Mouse (Mus musculus) neural tube, embryonic 15.5 days (tissue): ENCODE results near the gene Jtb. TPM values are rescaled to one million over a fixed set of nuclear protein-coding genes. Genes with fewer than 3 reads are reported as not detected.
A peak's percentile ranks its signal among the peaks of the same experiment; 100 is the strongest.
"Not testable (repeated sequence)": the region's sequence is repeated elsewhere in the genome, so short reads cannot be mapped to it uniquely, and the experiment has no call there.

Source experiments
- ATAC-seq: fragments of 200-750 bp; cut with Nextera tagmentation; 2 replicates; pipeline ENCODE4 v1.8.0; 2017; ENCODE audit warnings: mild to moderate bottlenecking, moderate TSS enrichment, moderate library complexity; ENCODE audit not compliant: low FRiP score
- H3K27ac ChIP-seq: fragments of 300-500 bp; sonication (generic); replicated peaks from 2 replicates; pipeline ENCODE4 v1.5.1; 2015; ENCODE audit warnings: mild to moderate bottlenecking, inconsistent platforms
- H3K27me3 ChIP-seq: fragments of 300-500 bp; sonication (generic); replicated peaks from 2 replicates; pipeline ENCODE4 v1.6.1; 2015; ENCODE audit warnings: inconsistent platforms
- H3K36me3 ChIP-seq: fragments of 300-500 bp; sonication (generic); 2 replicates; pipeline ENCODE4 v1.6.1; 2015; ENCODE audit warnings: inconsistent platforms
- H3K4me1 ChIP-seq: fragments of 300-500 bp; sonication (generic); 2 replicates; pipeline ENCODE4 v1.6.1; 2015; ENCODE audit warnings: inconsistent platforms
- H3K4me2 ChIP-seq: fragments of 300-500 bp; sonication (generic); 2 replicates; pipeline ENCODE4 v1.6.1; 2015; ENCODE audit warnings: inconsistent platforms, mild to moderate bottlenecking, moderate library complexity
- H3K4me3 ChIP-seq: fragments of 300-500 bp; sonication (generic); replicated peaks from 2 replicates; pipeline ENCODE4 v1.5.1; 2015; ENCODE audit warnings: mild to moderate bottlenecking, inconsistent platforms
- H3K9ac ChIP-seq: fragments of 300-500 bp; sonication (generic); replicated peaks from 2 replicates; pipeline ENCODE4 v1.6.1; 2015; ENCODE audit warnings: mild to moderate bottlenecking, inconsistent platforms
- H3K9me3 ChIP-seq: fragments of 300-500 bp; sonication (generic); replicated peaks from 2 replicates; pipeline ENCODE4 v1.6.1; 2016; ENCODE audit warnings: inconsistent platforms
- WGBS: fragments of 180-500 bp; shearing (Covaris S2); methylation state at CpG from one replicate; pipeline ENCODE4 v1.1.7; 2015; ENCODE audit warnings: mixed read lengths; 5-methylcytosine and 5-hydroxymethylcytosine counted together
- polyA plus RNA-seq: library from polyadenylated mRNA; unstranded; fragments of >200 nt; fragmentation: Nextera tagmentation; extraction: Ambion mirVana; gene quantifications from 2 replicates; pipeline ENCODE4 v1.2.1, GENCODE M21; 2015

Jtb gene
- polyA plus RNA-seq, 1 experiment from 2014 or later: 93.0 TPM

DNA sequence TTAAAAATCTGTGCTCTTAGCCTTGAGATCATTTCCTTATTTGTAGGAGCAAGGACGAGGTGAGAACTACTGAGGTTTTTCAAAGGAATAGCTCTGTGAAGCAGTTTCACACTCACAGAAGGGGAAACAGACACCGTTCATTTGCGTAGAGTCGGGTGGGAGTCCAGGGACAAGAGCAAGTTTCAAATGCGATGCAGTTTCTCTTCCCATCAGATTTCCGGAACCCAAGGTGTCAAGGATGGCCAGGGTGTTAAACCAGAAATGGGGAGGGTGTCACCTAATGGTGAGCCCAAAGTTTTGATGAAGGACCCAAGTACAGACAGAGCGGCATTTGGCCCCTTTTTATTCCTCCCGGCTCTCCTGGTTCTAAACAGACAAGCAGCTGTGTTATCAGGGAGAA lies 322 bp upstream of the Jtb start:
- no peaks in the 10 kb centered on the region for H3K9me3 ChIP-seq
- no peak for ATAC-seq
- H3K4me1 ChIP-seq: peaks cover 19% of the 10 kb centered on the region
- peak overlapping the region; percentile 65 for H3K27ac ChIP-seq
- peak overlapping the region; percentile 65 for H3K4me3 ChIP-seq
- H3K4me2 ChIP-seq: peak overlapping the region; percentile 91
- H3K27me3 ChIP-seq: no peaks in the 10 kb centered on the region
- WGBS: 19% methylated on average over 8 of the region's 8 CpGs
- peaks cover 22% of the 10 kb centered on the region for H3K36me3 ChIP-seq
- peak overlapping the region; percentile 55 for H3K9ac ChIP-seq

DNA sequence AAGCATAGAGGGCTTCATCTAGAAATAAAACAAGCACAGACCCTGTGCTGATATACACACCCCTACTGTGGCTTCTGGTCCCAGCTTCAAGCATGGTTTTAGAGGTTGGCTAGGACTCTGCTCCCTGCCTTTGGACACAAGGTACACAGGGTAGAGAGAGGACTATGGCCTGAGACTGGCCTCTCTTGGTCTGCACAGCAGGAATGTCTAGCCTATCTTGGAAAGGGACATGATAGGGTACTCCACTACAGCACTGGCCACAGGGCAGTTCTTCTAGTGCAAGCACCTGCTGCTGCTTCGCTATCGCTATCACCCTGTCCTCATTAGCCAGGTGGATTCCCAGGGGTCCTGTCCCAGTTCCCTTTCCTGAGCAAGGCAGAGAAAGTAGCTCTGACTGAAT lies 9.9 kb downstream of the Jtb start:
- Histone ChIP-seq H3K27ac (no peak overlapping the region), H3K27me3 (no peaks in the 10 kb centered on the region), H3K4me1 (peaks cover 16% of the 10 kb centered on the region), H3K4me2 (no peak overlapping the region), H3K9me3 (no peaks in the 10 kb centered on the region), H3K36me3 (peaks cover 3% of the 10 kb centered on the region; the same call in 1 of the 2 replicates), H3K4me3 (no peak overlapping the region), H3K9ac (no peak overlapping the region)
- ATAC-seq: no peak
- WGBS: 92% methylated on average over 2 of the region's 2 CpGs

DNA sequence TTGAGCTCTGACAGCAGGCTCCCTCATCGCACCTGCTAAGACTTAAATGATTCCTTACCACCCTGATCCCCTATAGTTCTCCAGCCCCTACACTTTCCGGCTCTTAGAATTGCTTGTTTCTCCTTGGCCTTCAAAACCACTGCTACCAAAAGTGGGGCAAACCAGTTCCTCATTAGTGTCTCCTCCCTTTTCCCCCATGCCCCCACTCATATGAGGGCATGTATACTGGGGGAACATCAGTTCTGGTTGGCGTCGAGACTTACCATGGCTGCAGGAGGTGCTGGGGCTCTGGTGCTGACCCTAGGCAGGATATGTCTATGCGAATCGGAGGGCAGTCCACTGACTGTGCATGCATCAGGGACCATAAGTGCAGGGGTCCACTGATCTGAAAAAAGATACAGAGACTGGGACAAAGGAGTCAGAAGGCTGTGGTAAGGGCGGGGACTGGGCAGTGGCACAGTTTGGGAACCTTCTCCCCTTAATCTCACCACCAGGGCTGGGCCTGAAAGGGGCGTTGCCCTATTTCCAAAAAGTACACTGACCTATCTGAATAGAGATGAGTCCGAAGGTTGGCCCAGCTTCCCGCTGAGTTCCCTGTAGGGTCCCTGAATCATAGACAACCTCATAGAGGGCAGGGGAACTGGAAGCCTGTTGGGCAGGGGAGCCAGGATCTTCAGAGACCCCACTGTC lies 10.4 kb downstream of the Jtb start:
- 92% methylated on average over 10 of the region's 10 CpGs for WGBS
- Histone ChIP-seq H3K9me3 (no peaks in the 10 kb centered on the region), H3K27ac (no peak overlapping the region), H3K4me3 (no peak overlapping the region), H3K9ac (no peak overlapping the region), H3K27me3 (no peaks in the 10 kb centered on the region), H3K36me3 (no peaks in the 10 kb centered on the region), H3K4me1 (peaks cover 16% of the 10 kb centered on the region), H3K4me2 (no peak overlapping the region)
- no peak for ATAC-seq

DNA sequence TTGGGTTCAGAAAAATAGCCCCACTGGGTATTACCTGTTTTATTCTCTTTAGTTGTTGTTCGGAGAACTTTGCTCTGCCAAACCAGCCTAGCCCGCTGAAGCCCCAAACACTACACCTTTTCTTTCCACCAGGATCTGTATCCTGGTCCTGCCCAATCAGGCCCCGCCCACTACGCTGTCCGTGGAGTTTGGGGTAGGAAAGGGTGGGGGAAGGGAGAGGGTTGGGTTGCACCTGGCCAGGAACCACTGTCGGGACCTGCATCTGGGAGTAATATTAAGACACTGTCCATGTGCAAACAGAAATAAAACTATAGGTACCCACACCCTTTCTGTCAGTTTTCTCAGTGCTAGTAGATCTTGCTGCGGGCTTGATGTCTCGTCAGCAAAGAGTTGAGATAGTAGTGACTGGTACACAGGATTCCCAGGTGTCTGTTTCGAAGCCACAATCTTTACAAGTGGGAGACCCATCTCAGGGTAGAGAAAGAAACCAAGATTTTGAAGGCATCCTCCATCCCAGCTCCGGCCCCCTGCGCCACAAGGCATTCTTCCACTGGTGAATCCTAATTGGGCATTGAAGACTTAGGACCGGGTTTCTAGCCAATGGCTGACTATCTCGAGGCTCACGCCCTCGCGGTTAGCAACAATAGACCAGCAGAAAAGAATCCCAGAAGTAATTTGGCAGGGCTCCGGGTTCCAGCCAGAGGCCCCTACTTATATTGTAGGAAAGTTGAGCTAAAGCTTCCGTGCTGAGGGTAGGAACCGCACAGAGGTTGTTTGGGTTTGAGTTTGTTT lies 11.8 kb downstream of the Jtb start, which contains the start of gene Creb3l4:
Gene Creb3l4 (minus strand): TSS at position 529 of the 792 bp plus-strand sequence.
- Histone ChIP-seq H3K4me3 (peak within 1 kb of the TSS; percentile 35), H3K9me3 (no peaks in the 10 kb centered on the region), H3K36me3 (no peaks in the 10 kb centered on the region), H3K27ac (0 out of 2 replicates have a peak within 1 kb of the TSS, but pooled peaks have one; percentile 20), H3K27me3 (no peaks in the 10 kb centered on the region), H3K9ac (peak within 1 kb of the TSS; percentile 37), H3K4me2 (peak within 1 kb of the TSS; percentile 62), H3K4me1 (peaks cover 19% of the 10 kb centered on the region)
- 3% methylated on average over 19 of the region's 19 CpGs for WGBS
- ATAC-seq: peak; percentile 28; the same call in 1 of the 2 replicates

DNA sequence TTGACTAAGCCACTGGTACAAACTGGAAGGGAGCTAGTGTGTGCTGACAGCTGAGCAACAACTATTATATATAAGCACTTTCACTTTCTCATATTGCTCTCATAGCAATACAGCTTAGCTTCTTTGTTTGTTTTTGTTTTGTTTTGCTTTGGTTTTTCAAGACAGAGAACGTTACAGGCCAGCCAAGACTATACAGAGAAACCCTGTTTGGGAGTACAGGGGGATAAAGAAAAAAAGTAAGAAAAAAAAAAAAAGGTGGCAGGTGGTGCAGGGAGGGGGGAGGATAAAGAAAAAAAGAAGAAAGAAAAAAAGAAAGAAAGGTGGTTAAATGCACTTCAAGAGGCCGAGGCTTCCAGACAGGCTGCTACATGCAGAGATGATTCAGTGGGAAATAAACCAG lies 14.0 kb downstream of the Jtb start:
- Histone ChIP-seq H3K36me3 (no peaks in the 10 kb centered on the region), H3K27ac (no peak overlapping the region), H3K4me2 (no peak overlapping the region), H3K9ac (no peak overlapping the region), H3K4me1 (peaks cover 33% of the 10 kb centered on the region), H3K9me3 (no peaks in the 10 kb centered on the region), H3K4me3 (no peak overlapping the region), H3K27me3 (no peaks in the 10 kb centered on the region)
- ATAC-seq: no peak
- 71% methylated on average over 2 of the region's 2 CpGs for WGBS

DNA sequence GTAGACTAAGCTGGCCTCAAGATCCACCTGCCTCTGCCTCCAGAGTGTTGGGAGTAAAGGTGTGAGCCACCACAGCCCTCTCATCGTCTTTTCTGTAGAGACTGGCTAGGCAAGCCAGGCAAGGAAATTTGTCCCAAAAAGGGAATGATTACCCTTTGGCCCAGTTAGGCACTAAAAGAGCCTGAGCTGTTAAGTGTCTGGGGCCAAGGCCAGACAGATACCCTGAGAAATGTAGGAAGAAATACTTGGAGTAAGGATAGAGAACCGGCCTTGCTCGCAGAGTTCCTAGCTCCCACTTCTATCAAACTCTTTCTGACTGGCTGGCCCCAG lies 16.2 kb downstream of the Jtb start:
- 0% methylated on average over 3 of the region's 3 CpGs for WGBS
- peak; percentile 26 for ATAC-seq
- Histone ChIP-seq H3K9ac (peak overlapping the region; percentile 81), H3K27ac (peak overlapping the region; percentile 81), H3K4me1 (peaks cover 39% of the 10 kb centered on the region), H3K27me3 (no peaks in the 10 kb centered on the region), H3K36me3 (peaks cover 10% of the 10 kb centered on the region; the same call in 1 of the 2 replicates), H3K4me2 (peak overlapping the region; percentile 88), H3K9me3 (no peaks in the 10 kb centered on the region), H3K4me3 (peak overlapping the region; percentile 79)

DNA sequence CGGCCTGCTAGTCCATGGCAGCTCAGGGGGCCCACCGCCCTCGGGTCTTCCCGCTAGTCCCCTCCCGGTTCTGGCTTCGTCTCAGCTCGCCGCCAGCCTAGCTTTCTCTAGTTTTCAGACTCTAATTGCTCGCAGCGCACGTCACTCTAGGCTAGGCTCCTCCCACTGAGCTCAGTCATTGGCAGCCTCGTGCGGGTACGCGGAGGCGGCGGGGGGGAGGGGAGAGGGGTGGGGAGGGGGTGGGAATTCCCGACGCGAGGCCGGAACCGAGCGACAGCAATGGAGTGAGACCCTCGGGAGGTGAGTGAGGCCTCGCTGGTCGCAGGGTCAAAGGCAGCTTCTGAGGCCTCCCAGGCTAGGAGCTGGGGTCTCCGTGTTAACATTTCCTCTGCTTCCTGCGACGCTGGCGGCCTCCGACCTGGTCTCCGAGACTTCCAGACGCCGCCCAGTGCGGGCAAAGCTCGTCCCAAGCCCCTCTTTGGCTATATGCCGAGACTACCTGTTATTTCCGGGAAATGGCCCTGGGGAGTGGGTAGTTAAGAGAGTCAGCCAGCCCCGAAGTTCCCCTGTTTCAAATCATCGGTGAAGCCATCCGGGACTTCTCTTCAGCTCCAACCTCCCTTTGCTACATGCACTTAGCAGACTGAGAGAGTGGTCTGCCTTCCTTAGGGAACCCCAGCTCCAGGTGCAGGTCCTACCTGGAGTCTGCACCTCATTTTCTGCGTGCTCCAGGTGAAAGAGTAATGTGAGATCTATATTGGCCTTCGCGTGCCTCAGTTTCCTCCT lies 16.8 kb downstream of the Jtb start, which contains the start of gene Slc39a1:
Gene Slc39a1 (plus strand): TSS at position 213 of the 786 bp plus-strand sequence.
- Histone ChIP-seq H3K4me2 (peak within 1 kb of the TSS; percentile 88), H3K4me3 (peak within 1 kb of the TSS; percentile 79), H3K9me3 (no peaks in the 10 kb centered on the region), H3K27ac (peak within 1 kb of the TSS; percentile 81), H3K4me1 (peaks cover 35% of the 10 kb centered on the region), H3K9ac (peak within 1 kb of the TSS; percentile 81), H3K27me3 (no peaks in the 10 kb centered on the region), H3K36me3 (peaks cover 10% of the 10 kb centered on the region; the same call in 1 of the 2 replicates)
- WGBS: under 1% methylated on average over 43 of the region's 44 CpGs
- ATAC-seq: peak; percentile 94

DNA sequence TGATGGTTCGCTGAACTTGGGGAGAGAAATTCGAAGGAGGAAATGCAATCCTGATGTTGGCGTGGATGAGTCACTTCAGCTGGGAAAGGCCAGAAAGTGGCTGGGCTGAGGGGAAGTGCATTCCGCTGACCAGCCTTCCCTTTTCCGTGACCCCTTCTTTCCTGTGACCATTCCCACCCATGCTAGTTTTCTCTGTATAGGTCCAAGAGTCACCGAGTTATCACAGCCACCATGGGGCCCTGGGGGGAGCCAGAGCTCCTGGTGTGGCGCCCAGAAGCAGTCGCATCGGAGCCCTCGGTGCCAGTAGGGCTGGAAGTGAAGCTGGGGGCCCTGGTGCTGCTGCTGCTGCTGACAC lies 17.3 kb downstream of the Jtb start:
- H3K9me3 ChIP-seq: no peaks in the 10 kb centered on the region
- H3K27ac ChIP-seq: peak overlapping the region; percentile 81
- 11% methylated on average over 10 of the region's 10 CpGs for WGBS
- peak overlapping the region; percentile 88 for H3K4me2 ChIP-seq
- H3K4me3 ChIP-seq: peak overlapping the region; percentile 79
- peaks cover 32% of the 10 kb centered on the region for H3K4me1 ChIP-seq
- no peak for ATAC-seq
- H3K27me3 ChIP-seq: no peaks in the 10 kb centered on the region
- H3K36me3 ChIP-seq: peaks cover 10% of the 10 kb centered on the region; the same call in 1 of the 2 replicates
- peak overlapping the region; percentile 81 for H3K9ac ChIP-seq

DNA sequence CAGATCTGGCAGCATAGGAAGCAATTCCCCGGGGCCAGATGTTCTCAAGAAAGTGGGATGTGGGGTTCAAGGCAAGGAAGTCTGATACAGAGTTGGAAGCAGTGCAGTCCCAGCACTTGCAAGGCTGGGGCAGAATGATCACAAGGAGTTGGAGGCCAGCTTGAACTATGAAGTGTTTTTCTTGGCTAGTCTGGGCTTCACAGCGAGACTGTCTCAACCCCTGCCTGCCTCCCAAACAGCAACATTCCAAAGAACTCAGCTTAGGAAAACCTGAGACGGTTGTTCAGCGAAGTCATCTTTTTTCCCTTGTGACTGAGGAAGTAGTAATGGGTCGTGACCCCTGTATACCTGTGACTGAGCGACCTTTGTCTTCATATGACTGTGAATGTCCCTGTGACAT lies 19.4 kb downstream of the Jtb start:
- 88% methylated on average over 6 of the region's 6 CpGs for WGBS

DNA sequence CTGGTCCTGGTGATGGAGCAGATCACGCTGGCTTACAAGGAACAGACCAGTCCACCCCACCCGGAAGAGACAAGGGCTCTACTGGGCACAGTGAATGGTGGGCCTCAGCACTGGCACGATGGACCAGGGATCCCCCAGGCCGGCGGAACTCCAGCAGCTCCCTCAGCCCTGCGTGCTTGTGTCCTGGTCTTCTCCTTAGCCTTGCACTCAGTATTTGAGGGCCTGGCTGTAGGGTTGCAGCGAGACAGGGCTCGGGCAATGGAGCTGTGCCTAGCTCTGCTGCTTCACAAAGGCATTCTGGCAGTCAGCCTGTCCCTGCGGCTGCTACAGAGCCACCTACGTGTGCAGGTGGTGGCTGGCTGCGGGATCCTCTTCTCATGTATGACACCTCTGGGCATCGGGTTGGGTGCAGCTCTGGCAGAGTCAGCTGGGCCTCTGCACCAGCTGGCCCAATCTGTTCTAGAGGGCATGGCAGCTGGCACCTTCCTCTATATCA lies 20.4 kb downstream of the Jtb start:
- 96% methylated on average over 10 of the region's 12 CpGs for WGBS
- H3K27ac ChIP-seq, ATAC-seq, H3K4me2 ChIP-seq, H3K27me3 ChIP-seq, H3K9me3 ChIP-seq, H3K9ac ChIP-seq, H3K4me3 ChIP-seq: not testable (repeated sequence)
- Histone ChIP-seq H3K4me1 (peaks cover 48% of the 10 kb centered on the region), H3K36me3 (peaks cover 10% of the 10 kb centered on the region; the same call in 1 of the 2 replicates)

More for the DNA sequence above, 19.4 kb downstream of the Jtb start:
- no peak for ATAC-seq
- Histone ChIP-seq H3K4me3 (no peak overlapping the region), H3K9ac (no peak overlapping the region), H3K27ac (no peak overlapping the region), H3K4me2 (no peak overlapping the region), H3K36me3 (peaks cover 10% of the 10 kb centered on the region; the same call in 1 of the 2 replicates), H3K27me3 (no peaks in the 10 kb centered on the region), H3K9me3 (no peaks in the 10 kb centered on the region), H3K4me1 (peaks cover 39% of the 10 kb centered on the region)

DNA sequence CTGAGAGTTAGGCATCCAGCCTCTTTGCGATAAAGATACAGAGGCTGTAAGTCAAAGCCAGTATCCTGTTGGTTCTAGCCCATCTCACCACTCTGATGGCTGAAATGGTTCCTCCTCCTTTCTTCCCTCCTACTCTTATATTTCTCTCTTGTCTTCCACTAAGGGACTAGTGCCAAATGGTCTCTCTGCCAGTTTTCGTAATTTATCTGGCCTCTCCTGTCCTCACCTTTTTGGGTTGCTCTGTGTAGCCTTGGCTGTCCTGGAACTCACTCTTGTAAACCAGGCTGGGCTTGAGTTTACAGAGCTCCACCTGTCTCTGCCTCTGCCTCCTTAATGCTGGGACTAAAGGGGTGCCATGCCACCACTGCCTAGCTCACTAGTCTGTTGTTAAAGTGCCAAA lies 21.3 kb downstream of the Jtb start:
- not testable (repeated sequence) for H3K9ac ChIP-seq, H3K27ac ChIP-seq, ATAC-seq, H3K9me3 ChIP-seq, H3K27me3 ChIP-seq, H3K4me3 ChIP-seq, H3K4me2 ChIP-seq
- peaks cover 45% of the 10 kb centered on the region for H3K4me1 ChIP-seq
- WGBS: 92% methylated on average over 2 of the region's 2 CpGs
- peaks cover 17% of the 10 kb centered on the region for H3K36me3 ChIP-seq
